Mouse (Mus musculus) liver, adult 2 months (tissue): ENCODE results near the gene Lbx1.

Source experiments
- CTCF ChIP-seq: fragments of 200-500 bp; IDR thresholded peaks from 2 replicates; pipeline ENCODE4 v1.5.1; 2011; ENCODE audit warnings: low read depth, low read length, control low read depth
- POLR2A ChIP-seq: fragments of 200-500 bp; IDR thresholded peaks from 2 replicates; pipeline ENCODE4 v1.6.1; 2011; ENCODE audit warnings: low read length, control low read depth; ENCODE audit not compliant: insufficient read depth; ENCODE audit errors: extremely low read depth

DNA sequence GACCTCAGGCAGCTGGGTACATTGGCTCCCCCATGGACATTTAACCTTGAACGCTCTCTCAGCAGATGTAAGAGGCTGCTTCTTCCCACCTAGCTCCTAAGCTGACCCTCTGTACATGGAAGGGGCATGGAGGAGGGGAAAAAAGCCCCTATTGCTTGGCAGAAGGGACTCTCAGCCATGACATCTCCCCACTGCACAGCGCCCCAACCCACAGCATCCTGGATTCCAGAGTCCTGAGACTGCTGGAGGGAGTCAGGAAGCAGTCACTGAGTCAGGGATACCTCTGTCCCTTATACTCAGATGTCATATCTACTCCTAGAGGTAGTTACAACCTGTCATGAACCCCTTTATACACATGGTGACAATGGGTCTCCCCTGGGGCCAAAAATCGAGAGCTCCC, 8.6 kb downstream of the Lbx1 start:
- TF ChIP-seq POLR2A, result no peak
- no peak for TF ChIP-seq CTCF
